ENCODE assay signal across 21 mouse cellular contexts in genomic region chr10:41529972-41530371, GRCm38 (mm10). TPM values are rescaled to one million over a fixed set of nuclear protein-coding genes. Genes with fewer than 3 reads are reported as not detected.
DNase-seq lines count a peak whose midpoint lies in the region; ATAC-seq lines count a peak whose summit lies in the region.
"Had no signal": no experiment of that assay in that cellular context is flagged by ENCODE, and none has a peak within 500 bp of the region (broad histone marks: within the 10 kb centered on the region; RNA-seq: fewer than 3 reads in every experiment).

No protein-coding gene starts in this region.

- DNase-seq in A20 (ENCODE audit: low read depth, low spot score): peak; percentile 63
- peak; percentile 61 for DNase-seq in CD4-positive, CD25-positive, alpha-beta regulatory T cell, adult 2 months (ENCODE audit: low read depth, low spot score)
- no peak for DNase-seq in gastrocnemius, postnatal 14 days
- DNase-seq in layer of hippocampus, adult 9-10 months (ENCODE audit: low spot score): no peak
- DNase-seq in adrenal gland, postnatal 14 days: no peak
- DNase-seq: adrenal gland, postnatal 10 days; cerebellum, adult 8-10 months; cerebellum, postnatal 36 days; heart, adult 18-20 months; heart, postnatal 10 days; kidney, adult 8-10 months; kidney, postnatal 14 days; liver; lung, postnatal 36 days; thymus, postnatal 36 days had no signal

- peak; percentile 76 for ATAC-seq in common myeloid progenitor, adult 5-6 weeks (replicated peaks; ENCODE audit: low read depth, poor library complexity, severe bottlenecking)
- peak; percentile 52 for ATAC-seq in megakaryocyte, adult 5-6 weeks (ENCODE audit: poor library complexity, severe bottlenecking)
- ATAC-seq: forebrain, embryonic 13.5 days; Patski had no signal

- intact Hi-C loops in gastrocnemius, postnatal 14 days (cut with DNase I; ENCODE audit: low total_unique reads): loop anchor here (10.0 kb wide), 1 partner anchor 55 kb away; no protein-coding TSS in a partner anchor

RNA-seq across cellular contexts. Expression of gene Cd164, which starts 10.8 kb away (rescaled TPM):
- 128 and 169 TPM in 2 replicates for total RNA-seq in common myeloid progenitor, adult 5-6 weeks (2017)
- 161 and 188 TPM in 2 replicates for total RNA-seq in megakaryocyte, adult 5-6 weeks (2015)
- total RNA-seq in megakaryocyte, adult 5-6 weeks (2017): 115 and 135 TPM in 2 replicates
- total RNA-seq in gastrocnemius, postnatal 14 days (2021): 100 to 1,000 TPM; 126 to 138 TPM
- total RNA-seq in adrenal gland, postnatal 14 days (2021): 186 and 213 TPM in 2 replicates

RNA-seq across cellular contexts. Expression of gene Ppil6, which starts 39.7 kb away (rescaled TPM):
- 1.0 TPM in 1 of 2 replicates, not detected in the other for total RNA-seq in common myeloid progenitor, adult 5-6 weeks (2017)
- total RNA-seq in megakaryocyte, adult 5-6 weeks (2015): 1.2 and 1.3 TPM in 2 replicates
- not detected in 2 replicates for total RNA-seq in megakaryocyte, adult 5-6 weeks (2017)
- total RNA-seq in gastrocnemius, postnatal 14 days (2021): not detected
- total RNA-seq in adrenal gland, postnatal 14 days (2021): 1.0 and 1.1 TPM in 2 replicates
- total RNA-seq: ES-E14; gastrocnemius, adult 8-10 months had no signal

RNA-seq across cellular contexts. Expression of gene Smpd2, which starts 39.8 kb away (rescaled TPM):
- total RNA-seq in common myeloid progenitor, adult 5-6 weeks (2017): 12.9 and 15.4 TPM in 2 replicates
- 9.4 and 14.3 TPM in 2 replicates for total RNA-seq in megakaryocyte, adult 5-6 weeks (2015)
- 10.9 and 11.3 TPM in 2 replicates for total RNA-seq in megakaryocyte, adult 5-6 weeks (2017)
- total RNA-seq in gastrocnemius, postnatal 14 days (2021): 10 to 100 TPM; 10.5 to 12.1 TPM
- total RNA-seq in adrenal gland, postnatal 14 days (2021): 23.5 and 25.0 TPM in 2 replicates

RNA-seq across cellular contexts. Expression of gene Mical1, which starts 53.9 kb away (rescaled TPM):
- 25.5 and 31.6 TPM in 2 replicates for total RNA-seq in common myeloid progenitor, adult 5-6 weeks (2017)
- total RNA-seq in megakaryocyte, adult 5-6 weeks (2015): 48.0 and 57.5 TPM in 2 replicates
- total RNA-seq in megakaryocyte, adult 5-6 weeks (2017): 59.9 and 60.7 TPM in 2 replicates
- 10 to 100 TPM; 10.5 to 15.5 TPM for total RNA-seq in gastrocnemius, postnatal 14 days (2021)
- total RNA-seq in adrenal gland, postnatal 14 days (2021): 8.6 and 20.7 TPM in 2 replicates

Comparison
In these comparisons a context has a peak if more than half of its experiments do, and no peak if none do; other contexts are left out.
1. DNase-seq: peak in A20 (single experiment) and CD4-positive, CD25-positive, alpha-beta regulatory T cell, adult 2 months (single experiment); none in gastrocnemius, postnatal 14 days (single experiment), layer of hippocampus, adult 9-10 months (single experiment) and adrenal gland, postnatal 14 days (single experiment).